ENCODE assay signal across 9 mouse cellular contexts in the genomic region with DNA sequence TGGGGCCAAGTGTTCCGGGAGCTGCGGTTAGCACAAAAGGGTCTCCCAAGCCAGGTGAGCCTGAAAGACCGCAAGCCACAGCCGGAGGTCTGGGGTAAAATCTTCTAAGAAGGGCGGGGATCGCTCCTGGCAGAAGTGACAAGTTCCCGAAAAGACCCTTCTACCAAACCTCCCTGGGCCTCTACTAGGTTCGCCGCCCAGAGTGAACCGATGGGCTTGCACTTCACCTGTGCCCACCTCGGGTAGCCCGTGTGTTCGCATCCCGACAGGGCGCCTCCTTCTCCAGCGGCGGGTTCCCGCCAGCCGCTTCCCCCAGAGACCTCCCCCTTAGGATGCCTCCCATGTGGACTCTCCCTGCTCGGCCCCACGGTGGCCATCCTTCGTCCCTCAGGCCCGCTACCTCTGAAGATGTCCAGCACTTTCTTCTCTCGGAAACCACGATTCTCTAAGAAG. TPM values are rescaled to one million over a fixed set of nuclear protein-coding genes. Genes with fewer than 3 reads are reported as not detected.
DNase-seq lines count a peak whose midpoint lies in the region; ATAC-seq and TF ChIP-seq lines count a peak whose summit lies in the region.
"Had no signal": no experiment of that assay in that cellular context is flagged by ENCODE, and none has a peak within 500 bp of the region (broad histone marks: within the 10 kb centered on the region; RNA-seq: fewer than 3 reads in every experiment).

No protein-coding gene starts in this region.

- DNase-seq in adrenal gland, postnatal 14 days = peak; percentile 59
- no peak for DNase-seq in adrenal gland, postnatal 10 days
- no peak for DNase-seq in testis, postnatal 14 days (ENCODE audit: low spot score)
- DNase-seq in heart, postnatal 0 days (ENCODE audit: low spot score) = no peak
- DNase-seq in retina, postnatal 7 days (ENCODE audit: low read depth, low spot score) = peak; percentile 20
- DNase-seq in right cerebral cortex, adult 18-20 months = no peak

- H3K9me3 ChIP-seq in heart, postnatal 0 days (replicated peaks; ENCODE audit: control insufficient read depth, low read length) = no peaks in the 10 kb centered on the region
- H3K9me3 ChIP-seq in liver, embryonic 12.5 days (replicated peaks) = no peaks in the 10 kb centered on the region

- H3K27ac ChIP-seq in testis, adult 2 months (ENCODE audit: control insufficient read depth, insufficient read depth, low read depth, low read length) = peak overlapping the region; percentile 1
- peak overlapping the region; percentile 87 for H3K27ac ChIP-seq in heart, postnatal 0 days (ENCODE audit: low read depth)
- peak overlapping the region; percentile 94 for H3K27ac ChIP-seq in liver, embryonic 12.5 days

- 0% methylated on average over 25 of the region's 25 CpGs for WGBS in heart, postnatal 0 days
- under 1% methylated on average over 25 of the region's 25 CpGs for WGBS in liver, embryonic 12.5 days (ENCODE audit: insufficient replicate concordance)

- peak overlapping the region; percentile 87 for H3K4me2 ChIP-seq in heart, postnatal 0 days (ENCODE audit: low read depth, low read length)
- H3K4me2 ChIP-seq in liver, embryonic 12.5 days = peak overlapping the region; percentile 91

- peak; percentile 69 for ATAC-seq in heart, postnatal 0 days (ENCODE audit: insufficient read depth, low read depth)
- ATAC-seq in liver, embryonic 12.5 days = peak; percentile 55

- no peak for TF ChIP-seq CTCF in testis, adult 2 months (IDR thresholded peaks at IDR 0.05; ENCODE audit: control insufficient read depth, insufficient read depth, insufficient replicate concordance, low read depth, low read length)
- no peak for TF ChIP-seq CTCF in heart, postnatal 0 days (IDR thresholded peaks at IDR 0.05; ENCODE audit: low read depth)

- TF ChIP-seq POLR2A in testis, adult 2 months (IDR thresholded peaks at IDR 0.05; ENCODE audit: control insufficient read depth, low read depth, low read length) = no peak

- H3K27me3 ChIP-seq in testis, adult 2 months (ENCODE audit: control insufficient read depth, insufficient read depth, low read length) = no peaks in the 10 kb centered on the region
- no peaks in the 10 kb centered on the region for H3K27me3 ChIP-seq in heart, postnatal 0 days (ENCODE audit: control insufficient read depth, insufficient read depth, low read length)
- no peaks in the 10 kb centered on the region for H3K27me3 ChIP-seq in liver, embryonic 12.5 days (replicated peaks)

- H3K36me3 ChIP-seq in testis, adult 2 months (ENCODE audit: control insufficient read depth, insufficient read depth, low read length) = no peaks in the 10 kb centered on the region
- peaks cover 4% of the 10 kb centered on the region; the same call in 1 of the 2 replicates for H3K36me3 ChIP-seq in heart, postnatal 0 days (replicated peaks; ENCODE audit: control insufficient read depth, insufficient read depth, low read length)
- H3K36me3 ChIP-seq in liver, embryonic 12.5 days = 0 out of 2 replicates have a peak, but pooled peaks cover 1% of the 10 kb centered on the region

- peak overlapping the region; percentile 62 for H3K9ac ChIP-seq in heart, postnatal 0 days (replicated peaks; ENCODE audit: low read depth, low read length)
- H3K9ac ChIP-seq in liver, embryonic 12.5 days = peak overlapping the region; percentile 88

- peak overlapping the region; percentile 89 for H3K4me3 ChIP-seq in testis, adult 2 months (ENCODE audit: control insufficient read depth, low read depth, low read length)
- H3K4me3 ChIP-seq in heart, postnatal 0 days (ENCODE audit: low read depth, low read length) = peak overlapping the region; percentile 79
- H3K4me3 ChIP-seq in liver, embryonic 12.5 days = peak overlapping the region; percentile 88

- no peak for TF ChIP-seq EP300 in heart, postnatal 0 days (IDR thresholded peaks at IDR 0.05; ENCODE audit: low read depth)

- peaks cover 5% of the 10 kb centered on the region for H3K4me1 ChIP-seq in testis, adult 2 months (ENCODE audit: control insufficient read depth, insufficient read depth, low read length)
- H3K4me1 ChIP-seq in heart, postnatal 0 days (ENCODE audit: control insufficient read depth, insufficient read depth) = 0 out of 2 replicates have a peak, but pooled peaks cover 4% of the 10 kb centered on the region
- H3K4me1 ChIP-seq in liver, embryonic 12.5 days = peaks cover 56% of the 10 kb centered on the region

RNA-seq across cellular contexts. Expression of a gene that starts 0.6 kb away (rescaled TPM):
- 26.4 and 49.8 TPM in 2 replicates for total RNA-seq in adrenal gland, postnatal 14 days (2021)
- total RNA-seq in adrenal gland, postnatal 10 days (2021) = 10 to 100 TPM; 26.7 to 31.4 TPM
- 5.3 and 5.4 TPM in 2 replicates for polyA plus RNA-seq in testis, adult 2 months (2012; rRNA removed)
- 9.0 and 22.6 TPM in 2 replicates for total RNA-seq in heart, postnatal 0 days (2014; rRNA removed; ENCODE audit: low replicate concordance)
- polyA plus RNA-seq in heart, postnatal 0 days (2015; fragmentation: Nextera tagmentation; extraction: Ambion mirVana) = 12.1 and 13.0 TPM in 2 replicates
- 23.0 and 24.9 TPM in 2 replicates for polyA plus RNA-seq in liver, embryonic 12.5 days (2016; fragmentation: Nextera tagmentation; extraction: Ambion mirVana)

RNA-seq across cellular contexts. Expression of a gene that starts 47.6 kb away (rescaled TPM):
- total RNA-seq in adrenal gland, postnatal 14 days (2021) = not detected in 2 replicates
- not detected for total RNA-seq in adrenal gland, postnatal 10 days (2021)
- 0.41 TPM in 1 of 2 replicates, not detected in the other for polyA plus RNA-seq in testis, adult 2 months (2012; rRNA removed)
- not detected in 2 replicates for total RNA-seq in heart, postnatal 0 days (2014; rRNA removed; ENCODE audit: low replicate concordance)
- polyA plus RNA-seq in heart, postnatal 0 days (2015; fragmentation: Nextera tagmentation; extraction: Ambion mirVana) = not detected in 2 replicates
- 0.29 TPM in 1 of 2 replicates, not detected in the other for polyA plus RNA-seq in liver, embryonic 12.5 days (2016; fragmentation: Nextera tagmentation; extraction: Ambion mirVana)
- total RNA-seq: layer of hippocampus, postnatal 25 days had no signal

RNA-seq across cellular contexts. Expression of a gene that starts 55.5 kb away (rescaled TPM):
- 31.9 and 33.5 TPM in 2 replicates for total RNA-seq in adrenal gland, postnatal 14 days (2021)
- 10 to 100 TPM; 30.3 to 35.9 TPM for total RNA-seq in adrenal gland, postnatal 10 days (2021)
- polyA plus RNA-seq in testis, adult 2 months (2012; rRNA removed) = 3.3 and 4.5 TPM in 2 replicates
- 21.0 and 48.5 TPM in 2 replicates for total RNA-seq in heart, postnatal 0 days (2014; rRNA removed; ENCODE audit: low replicate concordance)
- 1.0 and 1.1 TPM in 2 replicates for polyA plus RNA-seq in heart, postnatal 0 days (2015; fragmentation: Nextera tagmentation; extraction: Ambion mirVana)
- polyA plus RNA-seq in liver, embryonic 12.5 days (2016; fragmentation: Nextera tagmentation; extraction: Ambion mirVana) = 3.4 TPM in 2 replicates

Comparison
In these comparisons a context has a peak if more than half of its experiments do, and no peak if none do; other contexts are left out.
1. DNase-seq: peak in adrenal gland, postnatal 14 days (single experiment) and retina, postnatal 7 days (single experiment); none in adrenal gland, postnatal 10 days (single experiment), testis, postnatal 14 days (single experiment), heart, postnatal 0 days (single experiment) and right cerebral cortex, adult 18-20 months (single experiment).
2. H3K27ac ChIP-seq: peak in every context shown above with its lines; median percentile 94 in liver, embryonic 12.5 days; 87 in heart, postnatal 0 days; 1 in testis, adult 2 months.
3. Peak in every context shown above with its lines, with median percentiles within 50 percentile points of each other: H3K4me3 ChIP-seq.